Mouse (Mus musculus) E14TG2a.4 (cell line): ENCODE measurements at regions not wholly inside any gene's neighbourhood (a gene's known extent, or its start where the extent isn't known, plus 50 kb on each side); places are given as distances from the start of the nearest gene placed in this dataset.

Experiments used
- H3K27me3 ChIP-seq: 2 replicates; pipeline ENCODE4 v1.6.1; 2014; ENCODE audit warnings: low read length, control low read depth; ENCODE audit not compliant: insufficient read depth
- H3K36me3 ChIP-seq: 2 replicates; pipeline ENCODE4 v1.6.1; 2014; ENCODE audit warnings: low read length, control low read depth; ENCODE audit not compliant: insufficient read depth
- H3K4me1 ChIP-seq: replicated peaks from 2 replicates; pipeline ENCODE4 v1.6.1; 2014; ENCODE audit warnings: low read depth, low read length, control low read depth
- H3K4me3 ChIP-seq: replicated peaks from 2 replicates; pipeline ENCODE4 v1.5.1; 2014; ENCODE audit warnings: mild to moderate bottlenecking, low read length
- H3K9me3 ChIP-seq: 2 replicates; pipeline ENCODE4 v1.6.1; 2014; ENCODE audit warnings: low read length, control low read depth
- CTCF ChIP-seq: conservative IDR thresholded peaks from 2 replicates; pipeline ENCODE4 v1.5.1; 2014; ENCODE audit warnings: low read length
- NANOG ChIP-seq: IDR thresholded peaks from 2 replicates; pipeline ENCODE4 v1.6.1; 2014; ENCODE audit warnings: borderline replicate concordance, low read length, mixed read lengths
- POU5F1 ChIP-seq: IDR thresholded peaks from 2 replicates; pipeline ENCODE4 v1.6.1; 2014; ENCODE audit warnings: low read length, borderline replicate concordance

DNA sequence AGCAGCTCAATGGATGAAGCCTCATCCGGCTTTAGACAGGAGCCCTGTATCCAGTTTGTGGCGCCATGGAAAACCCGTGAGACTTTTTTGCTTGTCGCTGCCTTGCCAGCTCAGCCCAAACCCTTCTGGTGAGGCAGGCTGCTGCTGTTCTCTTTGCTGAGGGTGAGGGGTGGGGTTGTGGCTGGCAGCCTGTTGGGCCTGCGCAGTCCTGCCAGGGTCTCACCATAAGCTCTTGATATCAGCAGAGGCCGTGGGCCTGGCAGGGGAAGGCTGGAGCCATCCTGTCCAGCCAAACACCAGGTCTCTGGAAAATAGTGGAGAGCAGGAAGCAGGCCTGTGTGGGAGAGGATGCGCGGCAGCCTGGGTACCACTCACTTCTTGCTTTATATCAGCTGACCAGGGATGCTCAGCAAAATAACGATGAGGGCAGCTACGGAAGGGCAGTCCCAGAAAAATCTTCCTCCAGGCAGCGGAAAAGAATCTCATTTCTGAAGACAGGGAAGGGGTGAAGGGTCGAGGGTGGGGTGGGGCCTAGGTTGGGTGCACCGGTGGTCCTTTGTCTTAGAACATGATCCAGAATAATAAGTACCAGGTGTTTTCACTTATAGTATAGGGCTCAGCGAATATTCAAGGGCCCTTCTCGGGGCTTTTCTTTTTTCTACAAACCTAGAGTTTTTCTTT lies 73.4 kb upstream of the Medag start:
- TF ChIP-seq CTCF, result no peak
- TF ChIP-seq POU5F1, result no peak
- TF ChIP-seq NANOG, result no peak
- peaks cover 14% of the 10 kb centered on the region for H3K9me3 ChIP-seq
- H3K36me3 ChIP-seq, result no peaks in the 10 kb centered on the region
- H3K4me3 ChIP-seq, result no peak overlapping the region
- H3K27me3 ChIP-seq, result peaks cover 38% of the 10 kb centered on the region
- H3K4me1 ChIP-seq, result peaks cover 23% of the 10 kb centered on the region

DNA sequence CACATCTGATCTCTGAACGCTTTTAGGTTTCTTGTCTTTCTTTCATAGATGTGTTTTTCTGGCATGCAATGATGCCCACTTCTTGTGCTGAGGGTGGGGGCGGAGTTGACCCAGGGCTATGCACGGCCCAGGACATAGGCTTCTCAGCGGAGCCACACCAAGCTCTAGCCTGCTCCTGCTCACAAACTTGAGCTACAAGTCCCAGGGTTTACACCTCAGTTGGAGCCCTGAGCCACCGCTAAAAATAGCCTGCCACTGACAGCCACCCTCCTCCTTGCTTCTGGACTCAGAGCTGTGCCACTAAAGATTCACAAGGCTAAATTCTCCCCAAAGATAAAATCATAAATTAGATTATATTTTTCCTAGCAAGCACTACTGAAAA lies 72.9 kb upstream of the Medag start:
- H3K4me3 ChIP-seq, result no peak overlapping the region

DNA sequence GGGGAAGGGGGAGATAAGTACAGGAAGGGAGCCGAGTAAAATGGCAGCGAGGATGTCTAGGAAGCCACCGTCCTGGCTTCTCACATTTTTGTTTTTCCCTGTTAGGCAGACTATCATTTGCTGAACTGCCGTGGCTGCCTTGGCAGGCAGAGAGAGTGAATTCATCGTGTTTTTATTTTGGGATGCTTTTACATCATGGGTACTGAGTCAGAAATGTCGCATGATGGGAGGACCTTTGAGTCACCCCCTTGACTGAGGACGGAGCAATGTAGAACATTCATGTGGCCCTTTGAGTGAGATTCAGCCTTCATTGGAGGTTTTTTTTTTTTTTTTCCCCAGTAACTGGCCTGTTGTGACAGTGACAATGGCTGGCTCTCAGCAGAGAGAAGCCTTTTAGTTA lies 71.2 kb upstream of the Medag start:
- peaks cover 22% of the 10 kb centered on the region for H3K4me1 ChIP-seq
- H3K9me3 ChIP-seq, result peaks cover 6% of the 10 kb centered on the region; the same call in 1 of the 2 replicates
- TF ChIP-seq CTCF, result no peak
- H3K4me3 ChIP-seq, result no peak overlapping the region
- no peaks in the 10 kb centered on the region for H3K36me3 ChIP-seq
- H3K27me3 ChIP-seq, result peaks cover 37% of the 10 kb centered on the region

More for the DNA sequence above, 72.9 kb upstream of the Medag start:
- H3K36me3 ChIP-seq, result no peaks in the 10 kb centered on the region
- peaks cover 9% of the 10 kb centered on the region for H3K9me3 ChIP-seq
- H3K27me3 ChIP-seq, result peaks cover 38% of the 10 kb centered on the region
- TF ChIP-seq NANOG, result no peak
- TF ChIP-seq POU5F1, result no peak
- TF ChIP-seq CTCF, result no peak
- peaks cover 28% of the 10 kb centered on the region for H3K4me1 ChIP-seq

DNA sequence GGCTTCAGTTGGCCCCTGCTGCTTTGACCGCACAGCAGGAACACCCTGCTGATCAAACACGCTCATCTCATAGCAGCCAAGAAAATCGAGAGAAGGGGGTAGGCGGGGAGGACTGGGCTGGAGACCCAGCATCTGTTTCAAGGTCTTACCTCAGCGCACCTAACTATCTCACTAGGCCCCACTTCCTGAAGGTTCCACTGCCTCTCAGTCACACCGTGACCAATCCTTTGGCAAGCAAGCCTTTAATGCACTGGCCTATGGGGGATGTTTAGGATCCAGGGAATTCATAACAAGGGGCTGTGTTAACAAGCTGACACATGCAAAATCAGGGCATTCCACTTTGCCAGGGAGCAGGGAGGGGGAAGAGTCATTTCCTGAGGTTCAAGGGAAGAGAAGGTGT lies 70.1 kb upstream of the Medag start:
- Histone ChIP-seq H3K4me1 (peaks cover 14% of the 10 kb centered on the region), H3K36me3 (no peaks in the 10 kb centered on the region), H3K9me3 (peaks cover 6% of the 10 kb centered on the region; the same call in 1 of the 2 replicates), H3K27me3 (peaks cover 31% of the 10 kb centered on the region), H3K4me3 (no peak overlapping the region)
- TF ChIP-seq NANOG (no peak), CTCF (no peak), POU5F1 (no peak)

DNA sequence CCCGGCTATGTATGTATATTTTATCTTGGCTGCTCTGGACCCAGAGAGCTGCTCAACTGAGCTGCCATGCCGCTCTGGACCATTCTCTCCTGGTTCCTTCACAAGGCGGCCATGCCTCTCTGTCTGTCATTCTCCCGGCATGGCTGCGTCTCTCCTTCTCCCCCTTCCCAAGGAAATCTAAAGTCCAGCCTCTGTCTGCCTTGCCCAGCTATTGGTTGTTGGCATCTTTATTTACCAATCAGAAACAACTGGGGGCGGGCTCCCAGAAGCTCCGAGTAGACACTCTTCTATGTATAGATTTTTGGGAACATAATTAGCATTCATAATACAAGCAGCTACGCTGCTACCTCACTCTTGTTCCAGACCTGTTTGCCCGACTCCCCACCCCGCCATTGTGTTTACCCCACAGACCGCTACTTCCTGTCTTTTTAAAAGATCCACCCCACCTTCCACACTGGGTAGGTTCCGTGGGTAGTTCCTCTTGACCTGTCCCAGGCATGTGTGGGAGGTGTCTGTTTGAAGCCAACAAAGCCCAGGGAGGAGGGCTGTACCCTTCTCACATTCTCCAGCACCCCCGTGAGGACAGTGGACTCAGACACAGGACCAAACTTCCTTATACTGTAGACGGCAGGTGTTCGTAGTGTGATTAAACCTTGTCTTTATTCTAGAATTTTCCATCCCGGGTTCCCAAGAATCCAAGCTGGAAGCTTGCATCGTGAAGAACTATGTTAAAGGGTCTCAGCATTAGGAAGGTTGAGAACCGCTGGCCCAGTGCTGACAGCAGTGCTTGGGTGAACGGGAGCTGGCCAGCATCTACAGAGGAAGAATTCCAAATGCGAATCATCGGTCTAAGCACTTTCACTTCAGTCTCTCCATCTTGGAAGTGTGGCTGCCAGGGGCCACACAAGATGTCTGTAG lies 67.7 kb upstream of the Medag start:
- TF ChIP-seq NANOG (no peak), CTCF (no peak), POU5F1 (no peak)
- peak overlapping the region; percentile 45 for H3K4me3 ChIP-seq
- H3K27me3 ChIP-seq, result peaks cover 37% of the 10 kb centered on the region

DNA sequence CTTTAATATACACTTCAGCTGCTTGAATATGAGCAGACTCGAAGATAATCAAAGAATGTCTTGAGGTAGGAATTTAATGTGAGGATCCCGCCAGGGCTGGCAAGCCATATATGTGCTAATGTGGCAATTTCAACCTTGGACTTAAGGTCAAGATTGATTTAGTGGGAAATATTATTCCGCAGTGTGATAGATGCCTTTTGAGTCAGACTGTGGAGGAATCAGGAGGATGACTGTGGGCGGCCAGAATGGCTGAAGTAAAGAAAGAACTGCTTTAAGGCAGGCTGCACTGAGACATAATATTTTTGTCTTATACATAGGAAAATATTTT lies 67.1 kb upstream of the Medag start:
- H3K27me3 ChIP-seq, result peaks cover 43% of the 10 kb centered on the region
- H3K36me3 ChIP-seq, result no peaks in the 10 kb centered on the region
- H3K4me1 ChIP-seq, result peaks cover 11% of the 10 kb centered on the region
- no peak overlapping the region for H3K4me3 ChIP-seq
- no peak for TF ChIP-seq POU5F1
- no peak for TF ChIP-seq NANOG
- TF ChIP-seq CTCF, result no peak
- H3K9me3 ChIP-seq, result no peaks in the 10 kb centered on the region

More for the DNA sequence above, 67.7 kb upstream of the Medag start:
- H3K36me3 ChIP-seq, result no peaks in the 10 kb centered on the region
- peaks cover 11% of the 10 kb centered on the region for H3K4me1 ChIP-seq
- H3K9me3 ChIP-seq, result no peaks in the 10 kb centered on the region

DNA sequence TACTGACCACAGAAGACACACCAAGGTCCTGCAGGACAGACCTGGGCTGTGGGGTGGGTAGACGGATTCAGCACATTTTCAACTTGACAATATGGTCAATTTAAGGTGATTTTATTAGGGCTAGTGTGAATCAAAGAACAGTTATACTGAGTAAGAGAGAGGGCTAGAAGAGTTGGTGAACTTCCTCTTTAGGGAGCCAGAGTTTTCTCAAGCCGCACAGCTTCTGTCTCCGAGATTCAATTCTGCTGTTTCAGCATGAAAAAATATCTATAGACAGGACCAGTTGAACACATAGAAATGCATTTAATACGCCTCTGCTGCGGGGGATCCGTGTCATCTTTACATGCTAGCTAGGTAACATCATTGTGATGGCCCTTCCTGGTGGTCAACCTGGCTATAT lies 66.4 kb upstream of the Medag start:
- Histone ChIP-seq H3K36me3 (no peaks in the 10 kb centered on the region), H3K27me3 (peaks cover 47% of the 10 kb centered on the region), H3K4me3 (no peak overlapping the region), H3K4me1 (peaks cover 11% of the 10 kb centered on the region), H3K9me3 (no peaks in the 10 kb centered on the region)
- TF ChIP-seq NANOG (no peak), POU5F1 (no peak), CTCF (no peak)

DNA sequence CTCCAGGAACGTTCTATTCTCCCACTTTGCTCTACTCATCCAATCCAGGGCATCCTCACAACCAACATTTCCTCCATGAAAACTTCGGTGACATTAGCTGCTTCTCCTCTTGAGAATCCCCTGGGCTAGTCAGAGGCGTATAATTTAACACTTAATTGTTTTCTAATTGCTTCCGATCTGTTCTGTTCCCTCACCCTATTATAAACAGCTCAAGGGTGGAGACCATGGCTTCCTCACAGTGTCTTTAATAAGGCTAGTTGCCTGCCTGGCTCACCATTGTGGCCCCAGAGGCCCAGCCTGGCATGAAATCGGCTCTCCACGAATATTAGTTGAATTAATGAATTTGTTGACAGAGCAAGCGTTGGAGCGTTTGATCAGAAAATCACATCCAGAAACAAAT lies 61.9 kb upstream of the Medag start:
- no peaks in the 10 kb centered on the region for H3K36me3 ChIP-seq
- no peaks in the 10 kb centered on the region for H3K9me3 ChIP-seq
- peaks cover 56% of the 10 kb centered on the region for H3K27me3 ChIP-seq
- TF ChIP-seq CTCF, result no peak
- TF ChIP-seq NANOG, result no peak
- no peak for TF ChIP-seq POU5F1
- H3K4me1 ChIP-seq, result peaks cover 21% of the 10 kb centered on the region
- no peak overlapping the region for H3K4me3 ChIP-seq
